Mouse (Mus musculus) small intestine, adult 2 months (tissue): ENCODE results near the gene Barx1.

Source experiments
- CTCF ChIP-seq: fragments of 200-500 bp; IDR thresholded peaks from 2 replicates; pipeline ENCODE4 v1.5.1; 2012; ENCODE audit warnings: low read depth, mild to moderate bottlenecking, control low read depth, inconsistent platforms, low read length, moderate library complexity, mixed read lengths; ENCODE audit not compliant: insufficient replicate concordance, insufficient read length; ENCODE audit errors: extremely low read depth
- POLR2A ChIP-seq: fragments of 200-500 bp; IDR thresholded peaks from 2 replicates; pipeline ENCODE4 v1.6.1; 2012; ENCODE audit warnings: low read depth, mild to moderate bottlenecking, control low read depth, inconsistent platforms, low read length, moderate library complexity

DNA sequence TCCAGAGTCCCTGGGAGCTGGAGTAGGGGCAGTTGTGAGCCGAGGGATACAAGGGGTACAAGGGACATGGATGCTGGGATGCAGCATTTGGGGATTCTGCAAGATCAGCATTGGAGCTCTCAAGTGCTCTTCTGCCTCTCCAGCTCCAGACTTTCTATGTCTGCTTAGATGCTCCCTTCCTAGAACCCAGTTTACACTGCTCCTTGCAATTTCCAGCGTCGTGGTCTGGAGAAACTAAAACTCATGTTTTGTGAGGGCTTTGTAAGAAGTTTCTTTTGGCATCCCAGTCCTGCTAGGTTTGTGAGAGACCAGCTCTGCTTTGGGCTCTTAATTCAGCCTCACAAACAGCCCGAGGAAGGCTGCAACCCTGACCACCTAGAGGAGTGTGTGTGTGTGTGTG, 4.7 kb downstream of the Barx1 start:
- TF ChIP-seq CTCF (no peak), POLR2A (no peak)
